Mouse (Mus musculus): ENCODE measurements around the gene Slc6a9.

Gene Slc6a9

GRCm38 (mm10) chr4:117841566-117841965 lies 7.3 kb downstream of the Slc6a9 start:
- DNase-seq: no peak

GRCm38 (mm10) chr4:117843101-117843500 lies 8.8 kb downstream of the Slc6a9 start:
- no peak for DNase-seq

- DNase-seq: no peak
These were observed 10.2 kb downstream of the Slc6a9 start for GRCm38 (mm10) chr4:117844467-117844866.

GRCm38 (mm10) chr4:117845316-117845715 lies 11.0 kb downstream of the Slc6a9 start:
- DNase-seq: no peak

GRCm38 (mm10) chr4:117846261-117846660 lies 12.0 kb downstream of the Slc6a9 start:
- no peak for DNase-seq

- DNase-seq: no peak
These were observed 12.7 kb downstream of the Slc6a9 start for GRCm38 (mm10) chr4:117847011-117847410.

GRCm38 (mm10) chr4:117849063-117849462 lies 14.8 kb downstream of the Slc6a9 start:
- no peak for DNase-seq

GRCm38 (mm10) chr4:117849506-117849905 lies 15.2 kb downstream of the Slc6a9 start:
- DNase-seq: no peak

- no peak for DNase-seq
These were observed 15.9 kb downstream of the Slc6a9 start for GRCm38 (mm10) chr4:117850176-117850575.

GRCm38 (mm10) chr4:117850871-117851270 lies 16.6 kb downstream of the Slc6a9 start:
- DNase-seq: no peak

GRCm38 (mm10) chr4:117852152-117852868 lies 18.0 kb downstream of the Slc6a9 start:
- no peak for DNase-seq

GRCm38 (mm10) chr4:117855146-117855545 lies 20.8 kb downstream of the Slc6a9 start:
- DNase-seq: no peak

- DNase-seq: peak; percentile 49
These were observed 24.5 kb downstream of the Slc6a9 start for GRCm38 (mm10) chr4:117858794-117859193.

GRCm38 (mm10) chr4:117860570-117860969 lies 26.3 kb downstream of the Slc6a9 start:
- DNase-seq: no peak

GRCm38 (mm10) chr4:117862823-117863222 lies 28.5 kb downstream of the Slc6a9 start:
- DNase-seq: no peak

- no peak for DNase-seq
These were observed 31.8 kb downstream of the Slc6a9 start for GRCm38 (mm10) chr4:117866083-117866482.

- DNase-seq: no peak
These were observed 32.7 kb downstream of the Slc6a9 start for GRCm38 (mm10) chr4:117867000-117867399.

- no peak for DNase-seq
These were observed 33.5 kb downstream of the Slc6a9 start for GRCm38 (mm10) chr4:117867823-117868222.

- no peak for DNase-seq
These were observed 35.0 kb downstream of the Slc6a9 start for GRCm38 (mm10) chr4:117869317-117869716.

GRCm38 (mm10) chr4:117870437-117870836 lies 36.1 kb downstream of the Slc6a9 start:
- no peak for DNase-seq

GRCm38 (mm10) chr4:117871787-117872186 lies 37.5 kb downstream of the Slc6a9 start:
- DNase-seq: no peak

- DNase-seq: no peak
These were observed 38.2 kb downstream of the Slc6a9 start, which contains the start of gene Ccdc24 for GRCm38 (mm10) chr4:117872471-117872886. Gene Ccdc24 (minus strand): TSS chr4:117872557.

GRCm38 (mm10) chr4:117873615-117874014 lies 39.3 kb downstream of the Slc6a9 start:
- DNase-seq: no peak

- DNase-seq: no peak
These were observed 44.0 kb downstream of the Slc6a9 start for GRCm38 (mm10) chr4:117878301-117878700.

GRCm38 (mm10) chr4:117878703-117879102 lies 44.4 kb downstream of the Slc6a9 start:
- no peak for DNase-seq

All from cerebellum, adult 8-10 months (tissue).